Mouse (Mus musculus): ENCODE measurements at regions not wholly inside any gene's neighbourhood (a gene's known extent, or its start where the extent isn't known, plus 50 kb on each side); places are given as distances from the start of the nearest gene placed in this dataset.
"Not testable (repeated sequence)": the region's sequence is repeated elsewhere in the genome, so short reads cannot be mapped to it uniquely, and the experiment has no call there.

- H3K36me3 ChIP-seq (ENCODE audit: control insufficient read depth, insufficient read depth, low read length); DNase-seq; H3K27me3 ChIP-seq (ENCODE audit: control insufficient read depth, insufficient read depth, low read length); H3K4me3 ChIP-seq (ENCODE audit: control insufficient read depth, insufficient read depth, low read length); H3K4me1 ChIP-seq (replicated peaks; ENCODE audit: control insufficient read depth, insufficient read depth, low read length); H3K27ac ChIP-seq (ENCODE audit: control insufficient read depth, insufficient read depth, low read length): not testable (repeated sequence)
- WGBS = 96% methylated on average over 1 of the region's 1 CpGs
Observed at GRCm38 (mm10) chr14:52724988-52725387, 229.4 kb upstream of the Olfr1507 start.

GRCm38 (mm10) chr14:52720640-52721039 is 225.1 kb upstream of the Olfr1507 start:
- Histone ChIP-seq H3K36me3 (ENCODE audit: control insufficient read depth, insufficient read depth, low read length) (no peaks in the 10 kb centered on the region), H3K4me3 (ENCODE audit: control insufficient read depth, insufficient read depth, low read length) (no peak overlapping the region), H3K27ac (ENCODE audit: control insufficient read depth, insufficient read depth, low read length) (no peak overlapping the region), H3K4me1 (replicated peaks; ENCODE audit: control insufficient read depth, insufficient read depth, low read length) (no peaks in the 10 kb centered on the region; the same call in 1 of the 2 replicates), H3K27me3 (ENCODE audit: control insufficient read depth, insufficient read depth, low read length) (no peaks in the 10 kb centered on the region)
- DNase-seq = no peak
- WGBS = 17% methylated on average over 9 of the region's 9 CpGs
- TF ChIP-seq CTCF (IDR thresholded peaks at IDR 0.05; ENCODE audit: borderline replicate concordance, control insufficient read depth, extremely low read depth, insufficient read depth, low read length, poor library complexity) (no peak), POLR2A (IDR thresholded peaks at IDR 0.05; ENCODE audit: control insufficient read depth, extremely low read depth, insufficient read depth, low read length, poor library complexity) (no peak)

GRCm38 (mm10) chr14:52700851-52701250 is 205.3 kb upstream of the Olfr1507 start:
- DNase-seq; H3K4me1 ChIP-seq (replicated peaks; ENCODE audit: control insufficient read depth, insufficient read depth, low read length); H3K36me3 ChIP-seq (ENCODE audit: control insufficient read depth, insufficient read depth, low read length); H3K27me3 ChIP-seq (ENCODE audit: control insufficient read depth, insufficient read depth, low read length); H3K27ac ChIP-seq (ENCODE audit: control insufficient read depth, insufficient read depth, low read length); H3K4me3 ChIP-seq (ENCODE audit: control insufficient read depth, insufficient read depth, low read length): not testable (repeated sequence)
- 4% methylated on average over 1 of the region's 1 CpGs for WGBS

GRCm38 (mm10) chr14:52683636-52684035 is 188.1 kb upstream of the Olfr1507 start:
- not testable (repeated sequence) for H3K27ac ChIP-seq (ENCODE audit: control insufficient read depth, insufficient read depth, low read length); H3K27me3 ChIP-seq (ENCODE audit: control insufficient read depth, insufficient read depth, low read length); H3K4me3 ChIP-seq (ENCODE audit: control insufficient read depth, insufficient read depth, low read length); H3K36me3 ChIP-seq (ENCODE audit: control insufficient read depth, insufficient read depth, low read length); H3K4me1 ChIP-seq (replicated peaks; ENCODE audit: control insufficient read depth, insufficient read depth, low read length); DNase-seq
- no CpG with 5 or more reads among the region's 1 CpGs for WGBS

GRCm38 (mm10) chr14:52654355-52654754 is 158.8 kb upstream of the Olfr1507 start:
- no peaks in the 10 kb centered on the region for H3K4me1 ChIP-seq (replicated peaks; ENCODE audit: control insufficient read depth, insufficient read depth, low read length)
- DNase-seq = peak; percentile 21
- 47% methylated on average over 6 of the region's 6 CpGs for WGBS
- H3K36me3 ChIP-seq (ENCODE audit: control insufficient read depth, insufficient read depth, low read length) = no peaks in the 10 kb centered on the region
- no peak overlapping the region for H3K27ac ChIP-seq (ENCODE audit: control insufficient read depth, insufficient read depth, low read length)
- no peak overlapping the region for H3K4me3 ChIP-seq (ENCODE audit: control insufficient read depth, insufficient read depth, low read length)
- no peak for TF ChIP-seq POLR2A (IDR thresholded peaks at IDR 0.05; ENCODE audit: control insufficient read depth, extremely low read depth, insufficient read depth, low read length, poor library complexity)
- no peak for TF ChIP-seq CTCF (IDR thresholded peaks at IDR 0.05; ENCODE audit: borderline replicate concordance, control insufficient read depth, extremely low read depth, insufficient read depth, low read length, poor library complexity)
- H3K27me3 ChIP-seq (ENCODE audit: control insufficient read depth, insufficient read depth, low read length) = no peaks in the 10 kb centered on the region

GRCm38 (mm10) chr14:52638179-52638578 is 142.6 kb upstream of the Olfr1507 start:
- TF ChIP-seq CTCF (IDR thresholded peaks at IDR 0.05; ENCODE audit: borderline replicate concordance, control insufficient read depth, extremely low read depth, insufficient read depth, low read length, poor library complexity) (no peak), POLR2A (IDR thresholded peaks at IDR 0.05; ENCODE audit: control insufficient read depth, extremely low read depth, insufficient read depth, low read length, poor library complexity) (no peak)
- no peaks in the 10 kb centered on the region for H3K27me3 ChIP-seq (ENCODE audit: control insufficient read depth, insufficient read depth, low read length)
- 82% methylated on average over 2 of the region's 2 CpGs for WGBS
- no peak for DNase-seq
- H3K36me3 ChIP-seq (ENCODE audit: control insufficient read depth, insufficient read depth, low read length) = no peaks in the 10 kb centered on the region
- H3K4me1 ChIP-seq (replicated peaks; ENCODE audit: control insufficient read depth, insufficient read depth, low read length) = no peaks in the 10 kb centered on the region
- no peak overlapping the region for H3K4me3 ChIP-seq (ENCODE audit: control insufficient read depth, insufficient read depth, low read length)
- H3K27ac ChIP-seq (ENCODE audit: control insufficient read depth, insufficient read depth, low read length) = no peak overlapping the region

- WGBS = 11% methylated on average over 4 of the region's 4 CpGs
- TF ChIP-seq CTCF (IDR thresholded peaks at IDR 0.05; ENCODE audit: borderline replicate concordance, control insufficient read depth, extremely low read depth, insufficient read depth, low read length, poor library complexity) (no peak), POLR2A (IDR thresholded peaks at IDR 0.05; ENCODE audit: control insufficient read depth, extremely low read depth, insufficient read depth, low read length, poor library complexity) (no peak)
- peak; percentile 64 for DNase-seq
Observed at GRCm38 (mm10) chr14:52622184-52622583, 126.6 kb upstream of the Olfr1507 start.

More at GRCm38 (mm10) chr14:52622184-52622583, 126.6 kb upstream of the Olfr1507 start:
- H3K36me3 ChIP-seq (ENCODE audit: control insufficient read depth, insufficient read depth, low read length) = no peaks in the 10 kb centered on the region
- H3K27ac ChIP-seq (ENCODE audit: control insufficient read depth, insufficient read depth, low read length) = no peak overlapping the region
- no peaks in the 10 kb centered on the region for H3K27me3 ChIP-seq (ENCODE audit: control insufficient read depth, insufficient read depth, low read length)
- no peak overlapping the region for H3K4me3 ChIP-seq (ENCODE audit: control insufficient read depth, insufficient read depth, low read length)
- H3K4me1 ChIP-seq (replicated peaks; ENCODE audit: control insufficient read depth, insufficient read depth, low read length) = no peaks in the 10 kb centered on the region
